Mouse (Mus musculus): ENCODE results near the gene B4galt7.
"Not testable (repeated sequence)": the region's sequence is repeated elsewhere in the genome, so short reads cannot be mapped to it uniquely, and the experiment has no call there.

Gene B4galt7

DNA sequence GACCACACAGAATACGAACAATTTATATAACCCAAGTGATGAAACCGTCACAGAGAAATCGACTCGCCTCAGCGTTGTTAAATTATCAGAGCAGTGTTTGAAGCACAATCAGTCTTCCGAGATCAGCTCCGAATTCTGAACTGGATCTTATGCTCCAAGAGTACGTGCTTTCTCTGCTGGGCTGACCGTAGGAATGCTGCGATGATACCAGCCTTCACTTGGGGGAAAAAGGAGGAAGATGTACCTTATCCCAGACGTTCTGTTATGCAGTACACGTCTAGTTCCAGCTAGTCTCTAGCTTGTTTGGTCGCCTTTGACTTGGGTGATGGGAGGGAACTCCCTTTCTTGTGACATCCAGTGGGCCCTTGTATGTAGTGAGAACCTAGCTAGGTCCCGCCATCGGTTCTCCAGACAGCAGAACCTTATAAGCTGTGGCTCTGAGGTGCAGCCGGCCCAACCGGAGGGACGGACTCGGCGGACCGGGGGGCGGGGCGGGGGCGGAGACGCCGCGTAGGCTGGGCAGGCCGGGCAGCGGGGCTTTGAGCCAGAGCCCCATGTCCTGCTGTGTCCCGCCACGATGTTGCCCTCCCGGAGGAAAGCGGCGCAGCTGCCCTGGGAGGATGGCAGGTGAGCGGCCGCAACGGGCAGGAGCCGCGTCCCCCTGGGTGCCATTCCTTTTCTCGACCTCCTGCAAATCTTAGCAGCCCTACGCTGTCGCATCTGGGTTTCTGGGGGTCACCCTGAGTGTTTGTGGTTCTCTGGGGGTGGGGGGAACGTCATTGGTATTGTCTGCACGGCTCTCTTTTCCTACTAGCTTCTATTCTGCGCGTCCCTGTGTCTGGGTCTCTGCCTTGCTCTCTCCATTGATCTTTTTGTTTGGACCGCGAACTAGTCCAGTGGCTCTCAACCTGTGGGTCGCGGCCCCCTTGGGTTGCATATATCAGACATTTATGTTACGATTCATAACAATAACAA, at the start of gene B4galt7:
Gene B4galt7, plus strand, starts transcription at position 331 of the 975 bp plus-strand sequence.
- in situ Hi-C loops (cut with MboI, MseI), result loop anchor here (5.0 kb wide), 1 partner anchor 37 kb away; the partner anchor contains the start of gene Ddx46

DNA sequence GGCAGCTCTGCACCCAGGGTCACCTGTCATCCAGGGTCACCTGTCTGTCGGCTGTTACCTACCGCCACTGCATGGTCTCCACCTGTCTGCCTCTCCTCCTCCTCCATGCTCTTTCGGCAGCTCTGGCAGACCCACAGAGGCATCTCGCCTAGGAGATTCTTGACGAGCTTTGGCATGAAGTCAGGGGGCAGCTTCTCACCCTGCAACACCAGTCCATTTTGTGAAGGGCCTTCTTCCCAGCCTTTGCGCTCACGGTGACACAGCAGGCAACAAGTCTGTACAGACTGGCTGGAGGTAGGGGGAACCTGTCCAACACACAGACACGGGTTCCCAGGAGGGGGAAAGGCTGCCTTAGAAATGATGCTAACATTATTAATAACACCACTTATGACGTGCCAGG, 43.8 kb upstream of the B4galt7 start:
- in situ Hi-C loops (cut with MboI, MseI), result no loop called here

DNA sequence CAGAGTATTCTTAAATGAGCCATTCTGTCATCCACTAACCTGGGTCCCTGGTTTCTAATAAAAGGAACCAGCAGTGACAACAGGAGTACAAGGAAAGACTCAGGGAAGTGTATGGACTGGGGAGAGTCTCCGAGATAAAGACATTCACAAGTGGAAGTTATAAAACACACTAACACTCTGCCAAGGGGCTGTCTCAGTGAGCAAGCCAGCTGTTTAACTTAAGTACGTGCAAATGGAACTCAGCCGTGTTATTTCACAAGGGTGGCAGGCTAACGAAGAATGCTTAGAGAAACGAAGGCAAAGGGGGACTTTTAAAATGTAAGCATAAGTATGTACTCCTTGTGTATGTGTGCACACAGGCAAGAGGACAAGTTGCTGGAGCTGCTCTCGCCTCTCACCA, 42.2 kb upstream of the B4galt7 start:
- in situ Hi-C loops (cut with MboI, MseI), result no loop called here

DNA sequence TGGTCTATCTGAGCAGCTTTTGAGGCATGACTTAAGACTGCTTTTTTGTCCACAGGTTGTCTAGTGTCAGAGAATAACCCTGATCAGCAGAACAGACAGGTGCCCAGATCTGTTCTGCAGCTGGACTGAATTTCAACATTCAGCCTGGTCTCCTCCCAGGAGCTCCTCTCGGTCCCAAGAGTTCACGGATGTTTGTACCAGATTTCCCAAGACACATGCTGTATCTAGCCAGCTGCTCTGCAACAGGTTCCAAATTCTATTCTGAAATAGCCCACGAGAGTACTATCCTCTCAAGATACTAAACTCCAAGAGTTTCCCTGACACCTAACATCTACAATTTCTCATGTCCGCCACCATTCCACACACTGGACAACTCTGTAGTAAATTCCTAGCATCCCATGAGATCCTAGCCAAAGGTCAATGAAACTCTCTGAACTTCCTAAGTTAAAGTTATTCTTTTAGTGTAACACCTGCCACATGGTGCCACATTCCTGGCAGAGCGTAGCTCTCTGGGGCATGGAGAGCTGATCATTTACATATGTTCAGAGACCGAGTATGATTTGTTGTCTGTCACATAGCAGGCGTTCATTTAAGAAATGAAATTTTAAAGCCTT, 36.3 kb upstream of the B4galt7 start:
- in situ Hi-C loops (cut with MboI, MseI), result no loop called here

DNA sequence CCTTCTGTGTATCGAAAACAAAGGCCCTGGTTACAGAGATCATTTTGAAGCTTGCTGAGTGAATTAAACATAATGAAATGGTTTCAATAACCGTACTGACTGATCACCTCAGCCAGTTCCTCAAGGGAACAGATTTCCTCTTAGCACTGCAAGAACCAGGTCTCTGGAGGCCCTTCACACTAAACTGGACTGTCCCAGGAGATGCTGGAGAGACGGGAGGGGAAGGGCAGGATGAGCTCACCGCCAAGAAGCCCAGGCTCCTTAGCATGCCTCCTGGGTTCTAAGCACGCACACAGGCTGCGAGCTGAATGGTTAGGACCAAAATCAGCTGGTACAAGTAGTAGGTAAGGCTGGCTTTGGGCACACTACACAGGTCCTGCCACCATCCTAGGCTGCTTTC, 32.7 kb upstream of the B4galt7 start:
- in situ Hi-C loops (cut with MboI, MseI), result no loop called here

DNA sequence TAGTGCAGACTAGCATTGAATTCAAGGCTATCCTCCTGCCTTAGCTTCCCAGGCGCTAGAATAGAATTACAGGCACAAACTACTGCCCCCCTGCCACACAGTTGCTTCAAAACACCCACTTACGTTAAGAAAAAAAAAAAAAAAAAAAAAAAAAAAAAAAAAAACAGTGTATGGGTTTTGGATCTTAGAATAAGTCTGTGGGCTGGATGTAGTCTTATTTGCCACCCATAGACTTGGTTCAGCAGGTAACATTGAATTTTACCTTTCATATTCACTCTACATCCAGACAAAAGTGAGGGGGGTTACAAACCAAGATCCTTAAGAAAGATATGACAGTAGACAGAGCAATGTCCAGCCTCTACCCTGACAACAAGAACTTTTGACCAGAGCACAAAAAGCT, 31.7 kb upstream of the B4galt7 start:
- in situ Hi-C loops (cut with MboI, MseI), result no loop called here

DNA sequence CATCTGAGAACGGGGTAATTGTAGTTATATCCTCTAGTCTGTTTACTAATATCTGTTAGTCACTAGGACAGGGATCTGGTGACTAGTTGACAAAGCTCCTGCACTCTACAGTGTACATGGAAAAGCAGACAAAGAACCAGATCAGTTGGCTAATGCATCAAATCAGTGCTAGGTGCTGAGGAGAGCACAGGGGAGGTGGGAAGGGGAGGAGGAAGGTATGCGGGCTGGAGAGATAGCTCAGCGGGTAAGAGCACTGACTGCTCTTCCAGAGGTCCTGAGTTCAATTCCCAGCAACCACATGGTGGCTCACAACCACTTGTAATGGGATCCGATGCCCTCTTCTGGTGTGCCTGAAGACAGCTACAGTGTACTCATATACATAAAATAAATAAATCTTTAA, 31.2 kb upstream of the B4galt7 start:
- in situ Hi-C loops (cut with MboI, MseI), result not testable (repeated sequence)

DNA sequence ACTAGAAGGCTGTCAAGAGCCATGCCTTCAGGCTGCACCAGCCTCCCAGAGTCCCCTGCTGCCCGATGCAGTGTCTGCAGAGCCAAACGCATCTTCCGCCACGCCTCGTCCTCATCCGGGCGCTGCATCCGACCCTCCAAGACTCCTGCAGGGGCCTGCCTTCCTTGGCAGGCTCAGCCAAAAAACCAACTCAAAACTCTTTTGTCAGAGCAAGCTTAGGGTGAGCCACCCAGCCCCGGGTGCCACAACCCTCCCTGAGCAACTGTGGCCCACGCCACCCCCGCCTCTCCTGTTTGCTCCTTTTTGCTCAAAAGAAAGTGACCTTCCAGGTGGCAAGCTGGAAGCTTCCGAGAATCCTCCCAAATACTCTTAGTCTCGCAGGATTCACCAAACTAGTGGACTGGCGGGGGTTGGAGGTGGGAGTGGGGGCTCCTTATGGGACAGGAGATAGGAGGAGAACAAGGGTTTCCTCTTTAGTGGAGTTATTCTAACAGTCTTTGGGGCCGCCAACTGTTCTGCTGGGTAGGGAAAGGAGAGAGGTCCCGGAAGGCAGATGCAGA, 29.9 kb upstream of the B4galt7 start:
- in situ Hi-C loops (cut with MboI, MseI), result no loop called here

DNA sequence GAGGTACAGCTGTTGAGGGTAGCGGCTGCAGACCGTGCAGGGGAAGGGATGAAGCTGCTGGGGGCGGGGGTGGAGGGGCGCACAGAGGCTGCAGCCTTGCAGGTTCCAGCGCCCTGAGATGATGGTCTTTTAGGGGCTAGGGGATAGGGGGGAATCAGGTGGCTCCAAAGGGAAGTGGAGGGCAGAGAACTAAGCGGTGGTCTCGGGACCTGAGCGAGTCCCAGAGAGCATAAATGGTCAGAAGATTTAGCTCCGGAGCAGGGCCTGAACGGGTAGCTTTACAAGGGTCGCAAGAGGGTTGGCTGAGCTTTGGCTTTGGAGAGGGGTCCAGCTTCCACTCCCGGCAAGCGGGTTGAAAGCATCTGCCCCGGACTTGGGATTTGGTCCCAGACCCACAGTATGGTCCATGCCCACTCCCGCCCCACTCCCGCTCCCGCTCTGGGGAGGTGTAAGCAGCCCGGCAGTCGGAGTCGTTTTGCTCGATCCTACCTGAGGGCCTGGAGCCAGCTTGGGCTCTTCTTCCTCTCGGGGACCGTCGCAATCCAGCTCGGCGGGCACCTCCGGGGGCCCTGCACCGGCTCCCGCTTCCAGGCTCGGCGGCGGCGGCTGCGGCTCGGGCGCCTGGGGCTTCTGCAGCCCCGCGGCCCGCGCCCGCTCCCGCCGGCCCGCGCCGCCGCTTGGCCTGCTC, 29.3 kb upstream of the B4galt7 start:
- in situ Hi-C loops (cut with MboI, MseI), result no loop called here

DNA sequence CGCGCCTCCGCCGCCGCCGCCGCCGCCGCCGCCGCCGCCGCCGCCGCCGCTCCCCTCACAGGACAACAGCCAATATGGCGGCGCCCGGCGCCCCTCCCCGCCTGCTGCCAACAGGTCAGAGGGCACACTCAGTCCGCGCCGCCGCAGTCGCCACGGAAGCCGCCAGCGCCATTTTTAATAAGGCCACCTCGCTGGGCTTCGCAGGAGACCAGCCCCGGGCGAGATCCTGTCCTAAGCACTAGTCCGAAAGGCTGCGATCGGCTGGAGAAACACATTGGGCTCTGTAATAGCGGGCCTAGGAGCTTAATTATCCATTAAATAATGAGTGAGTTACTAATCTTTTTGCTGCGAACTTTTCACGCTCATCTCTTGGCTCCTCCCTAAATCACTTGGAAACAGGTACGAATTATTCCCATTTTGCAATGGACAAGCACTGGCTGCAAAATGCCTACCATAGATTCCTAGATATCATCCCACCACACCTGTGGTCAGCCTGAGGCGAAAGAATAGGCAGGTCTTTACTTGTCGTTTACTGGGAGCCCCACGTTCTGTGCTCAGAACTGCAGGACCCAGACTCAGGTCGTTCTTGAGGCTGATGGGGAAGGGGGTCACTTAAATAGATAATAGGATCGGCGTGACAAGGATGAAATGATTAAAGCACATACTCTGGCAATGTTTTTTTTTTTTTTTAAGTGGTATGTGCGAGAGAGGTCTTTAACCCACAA, 28.5 kb upstream of the B4galt7 start, which contains the start of gene Fam193b:
Gene Fam193b, minus strand, starts transcription at position 94 of the 725 bp plus-strand sequence.
- in situ Hi-C loops (cut with MboI, MseI), result no loop called here

DNA sequence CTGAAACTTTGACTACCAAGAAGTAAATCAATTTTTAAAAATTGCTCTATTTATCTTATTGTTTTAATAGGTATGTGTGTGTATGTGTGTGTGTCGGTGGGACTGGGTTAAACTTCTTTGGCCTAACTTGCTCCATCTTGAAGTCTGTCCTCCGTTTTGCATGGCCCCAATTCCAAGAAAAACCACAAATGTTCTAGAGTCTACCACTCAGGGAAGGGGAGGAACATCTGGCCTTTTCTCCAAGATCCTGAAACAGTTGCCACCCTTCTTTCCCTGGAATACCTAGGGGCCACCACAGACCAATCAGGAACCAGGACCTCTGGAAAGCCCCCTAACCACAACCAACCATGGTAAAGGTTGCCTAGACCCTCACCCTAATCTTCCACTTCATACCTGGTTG, 27.7 kb upstream of the B4galt7 start:
- in situ Hi-C loops (cut with MboI, MseI), result no loop called here

DNA sequence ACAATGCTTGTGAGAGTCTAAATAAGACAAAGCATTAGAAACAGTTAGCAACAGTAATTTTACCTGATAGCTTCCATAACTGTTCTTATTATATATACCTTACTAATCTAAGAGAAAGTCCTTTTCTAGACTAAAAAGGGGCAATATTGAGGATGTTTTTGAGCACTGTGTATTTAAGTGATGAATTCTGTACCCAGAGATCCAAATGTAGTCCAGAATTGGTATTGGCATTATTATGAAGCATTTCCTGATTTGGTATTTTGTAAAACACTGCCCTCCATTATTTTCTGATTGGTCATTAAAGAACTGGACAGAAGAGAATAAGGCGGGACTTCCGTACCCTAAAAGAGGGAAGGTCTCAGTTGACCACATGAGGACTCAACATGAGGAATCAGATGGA, 26.3 kb upstream of the B4galt7 start, which contains the start of gene Tmed9:
Gene Tmed9, plus strand, starts transcription at position 301 of the 400 bp plus-strand sequence.
- in situ Hi-C loops (cut with MboI, MseI), result no loop called here

DNA sequence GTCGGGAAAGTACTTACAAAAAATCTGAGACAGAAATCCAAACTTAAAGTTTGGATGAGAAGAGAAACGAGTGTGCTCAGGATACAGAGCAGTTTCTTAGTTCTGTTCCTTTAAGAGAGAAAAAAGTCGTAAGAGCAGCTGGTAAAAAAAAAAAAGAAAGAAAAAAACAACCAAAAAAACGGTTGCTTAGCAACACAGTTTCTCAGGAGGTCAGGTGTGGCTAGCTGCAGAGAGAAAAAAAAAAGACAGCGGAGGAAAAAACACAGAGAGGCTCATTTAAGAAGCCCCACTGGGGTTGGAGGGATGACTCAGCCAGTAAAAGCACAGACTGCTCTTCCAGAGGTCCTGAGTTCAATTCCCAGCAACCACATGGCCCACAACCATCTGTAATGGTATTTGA, 25.4 kb upstream of the B4galt7 start:
- in situ Hi-C loops (cut with MboI, MseI), result no loop called here

DNA sequence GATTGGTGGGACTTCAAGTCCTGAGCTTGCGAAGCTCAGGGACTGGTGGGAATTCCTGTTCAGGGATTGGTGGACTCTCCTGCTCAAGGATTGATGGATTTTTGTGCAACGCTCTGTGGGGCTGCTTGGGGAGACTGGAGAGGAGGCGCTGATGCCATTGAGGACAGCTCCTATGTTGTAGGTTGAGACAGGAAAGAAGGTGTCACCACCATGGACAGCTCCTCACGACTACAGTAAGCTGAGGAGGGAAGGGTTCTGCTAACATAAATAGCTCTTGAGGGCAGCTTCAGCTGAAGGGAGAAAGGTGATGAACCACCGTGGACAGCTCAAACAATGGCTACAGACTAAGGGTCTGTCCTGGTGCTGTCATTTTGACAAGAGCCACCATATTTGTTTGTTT, 23.8 kb upstream of the B4galt7 start:
- in situ Hi-C loops (cut with MboI, MseI), result no loop called here

DNA sequence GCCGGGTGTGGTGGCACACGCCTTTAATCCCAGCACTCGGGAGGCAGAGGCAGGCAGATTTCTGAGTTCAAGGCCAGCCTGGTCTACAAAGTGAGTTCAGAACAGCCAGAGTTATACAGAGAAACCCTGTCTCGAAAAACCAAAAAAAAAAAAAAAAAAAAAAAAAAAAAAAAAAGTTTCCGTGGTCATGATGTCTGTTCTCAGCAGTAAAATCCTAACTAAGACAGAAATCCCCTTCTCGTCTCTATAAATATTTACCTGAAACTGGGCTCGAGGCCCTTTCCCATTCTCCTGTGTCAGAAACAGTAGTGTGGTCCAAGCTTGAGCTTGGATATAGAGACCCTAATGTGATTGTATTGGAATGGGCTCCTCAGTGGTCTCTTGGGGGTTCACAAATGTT, 22.8 kb upstream of the B4galt7 start:
- in situ Hi-C loops (cut with MboI, MseI), result not testable (repeated sequence)

DNA sequence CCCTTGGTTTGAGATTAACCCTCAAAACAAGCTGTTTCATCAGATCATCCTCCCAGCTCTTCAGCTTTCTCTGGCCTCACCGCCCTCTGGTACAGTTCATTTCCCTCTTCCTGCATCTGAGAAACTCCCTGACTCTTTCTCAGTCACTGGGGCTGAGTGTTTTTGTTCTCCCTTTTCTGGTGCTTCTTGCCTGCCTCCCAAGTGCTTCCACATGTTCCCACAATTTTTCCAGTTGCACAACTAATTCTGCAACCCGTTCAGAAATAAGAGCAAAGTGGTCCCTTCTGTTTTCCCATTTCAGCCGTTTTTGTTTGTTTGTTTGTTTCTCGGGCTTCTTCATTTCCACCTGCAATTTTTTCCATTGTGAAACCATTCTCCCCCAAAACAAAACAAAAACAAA, 21.6 kb upstream of the B4galt7 start:
- in situ Hi-C loops (cut with MboI, MseI), result no loop called here

DNA sequence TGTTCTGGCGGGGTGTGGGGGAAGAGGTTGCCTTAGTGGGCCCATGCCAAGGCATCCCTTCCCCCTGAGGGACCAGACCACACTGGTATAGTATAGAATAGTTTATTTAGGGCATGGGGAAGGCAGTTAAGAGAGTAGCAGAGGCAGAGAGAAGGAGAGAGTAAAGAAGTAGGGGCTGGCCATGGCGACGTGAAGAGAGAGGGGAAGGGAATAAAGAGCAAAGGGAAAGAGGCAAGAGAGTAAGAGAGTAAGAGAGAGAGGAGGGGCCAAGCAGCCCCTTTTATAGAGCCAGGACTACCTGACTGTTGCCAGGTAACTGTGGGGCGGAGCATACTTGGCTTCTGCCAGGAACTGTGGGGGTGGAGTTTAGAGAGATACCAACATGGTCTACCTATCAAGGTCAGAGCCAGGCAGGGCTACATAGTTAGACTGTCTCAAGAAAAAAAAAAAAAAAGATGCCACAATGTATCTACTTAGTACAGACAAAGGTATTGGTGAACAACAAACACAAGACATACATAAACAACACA, 7.7 kb upstream of the B4galt7 start:
- in situ Hi-C loops (cut with MboI, MseI), result no loop called here

DNA sequence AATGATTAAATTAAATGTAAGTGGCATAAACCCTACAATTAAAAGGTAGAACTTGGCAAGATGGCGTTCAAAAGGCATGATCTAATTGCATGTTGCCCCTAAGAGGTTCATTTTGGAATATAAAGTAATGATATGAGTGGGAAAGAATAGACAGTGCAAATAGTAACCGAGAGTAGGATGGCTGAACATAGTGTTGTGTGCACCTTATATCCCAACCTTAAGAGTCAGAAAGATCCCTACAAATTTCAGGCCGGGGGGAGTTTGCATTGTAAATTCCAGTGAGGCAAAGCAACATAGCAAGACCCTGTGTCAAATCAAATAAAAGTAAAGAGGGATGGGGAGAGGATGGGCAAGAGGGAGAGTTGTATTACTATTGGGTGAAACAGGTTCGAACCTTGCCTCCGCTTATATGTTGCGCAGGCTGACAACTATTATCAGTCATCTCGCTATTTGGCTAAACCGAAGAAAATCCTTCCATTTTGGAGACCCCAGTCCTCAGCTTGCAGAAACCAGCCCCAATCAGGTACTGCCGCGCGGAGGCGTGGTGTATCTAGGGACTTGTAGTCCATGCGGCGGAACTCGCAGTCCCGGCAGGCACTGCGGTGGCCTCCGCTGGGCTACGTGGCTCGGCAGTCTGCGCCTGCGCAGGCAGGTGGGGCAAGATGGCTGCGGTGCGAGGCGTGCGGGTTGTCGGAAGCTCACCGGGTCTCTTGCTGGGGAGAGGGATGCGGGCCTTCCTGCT, 7.0 kb upstream of the B4galt7 start:
- in situ Hi-C loops (cut with MboI, MseI), result no loop called here

DNA sequence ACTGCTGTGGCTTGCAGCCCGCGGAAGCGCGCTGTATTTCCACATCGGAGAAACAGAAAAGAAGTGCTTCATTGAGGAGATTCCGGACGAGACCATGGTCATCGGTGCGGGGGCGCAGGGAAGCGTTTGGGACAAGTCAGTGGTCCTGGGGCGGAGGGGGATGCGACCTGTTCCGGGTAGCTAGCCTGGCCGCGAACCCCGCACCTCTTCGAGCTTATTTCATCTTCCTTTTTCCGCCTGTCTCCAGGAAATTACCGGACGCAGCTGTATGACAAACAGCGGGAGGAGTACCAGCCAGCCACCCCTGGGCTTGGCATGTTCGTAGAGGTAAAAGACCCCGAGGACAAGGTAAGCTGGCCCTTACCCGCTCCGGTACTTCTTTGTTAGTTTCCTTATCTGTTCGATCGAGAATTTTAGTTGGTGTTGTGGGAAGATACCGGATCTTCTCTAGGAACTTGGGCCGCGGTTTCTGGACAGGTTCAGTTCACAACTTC, 6.4 kb upstream of the B4galt7 start:
- in situ Hi-C loops (cut with MboI, MseI), result no loop called here

DNA sequence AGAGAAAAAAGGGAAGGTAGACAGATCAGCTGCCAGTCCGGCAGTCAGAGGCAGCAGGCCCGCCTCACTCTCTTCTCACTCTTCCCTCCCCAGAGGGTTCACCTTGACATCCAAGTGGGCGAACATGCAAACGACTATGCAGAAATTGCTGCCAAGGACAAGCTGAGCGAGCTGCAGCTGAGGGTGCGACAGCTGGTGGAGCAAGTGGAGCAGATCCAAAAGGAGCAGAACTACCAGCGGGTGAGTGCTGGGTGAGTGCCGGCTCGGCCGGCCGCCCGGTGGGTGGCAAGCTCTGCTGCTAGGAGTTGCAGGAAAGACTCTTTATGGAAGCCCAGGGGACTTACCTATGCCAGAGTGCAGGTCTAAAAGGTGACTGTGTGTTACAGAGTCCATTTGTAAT, 4.3 kb upstream of the B4galt7 start:
- in situ Hi-C loops (cut with MboI, MseI), result no loop called here
